Mouse (Mus musculus) heart, adult 2 months (tissue): ENCODE measurements around the gene Fam120a. TPM values are rescaled to one million over a fixed set of nuclear protein-coding genes. Genes with fewer than 3 reads are reported as not detected.

ENCODE experiments used
- DNase-seq, 2 experiments: peaks; one replicate each; pipeline ENCODE4 v3.0.0; 2021
- H3K27ac ChIP-seq: fragments of 200-600 bp; 2 replicates; pipeline ENCODE4 v1.8.1; 2022
- H3K27me3 ChIP-seq: fragments of 200-500 bp; 2 replicates; pipeline ENCODE4 v1.6.1; 2012; ENCODE audit warnings: mild to moderate bottlenecking, low read length, inconsistent platforms, mixed read lengths; ENCODE audit not compliant: control insufficient read depth, insufficient read depth
- H3K36me3 ChIP-seq: fragments of 200-500 bp; 2 replicates; pipeline ENCODE4 v1.6.1; 2012; ENCODE audit warnings: low read length, inconsistent platforms; ENCODE audit not compliant: control insufficient read depth, insufficient read depth
- H3K4me1 ChIP-seq: fragments of 200-500 bp; 2 replicates; pipeline ENCODE4 v1.6.1; 2011; ENCODE audit warnings: low read length; ENCODE audit not compliant: control insufficient read depth, insufficient read depth
- H3K4me3 ChIP-seq: fragments of 200-600 bp; 2 replicates; pipeline ENCODE4 v1.8.1; 2022
- H3K79me2 ChIP-seq: fragments of 200-500 bp; replicated peaks from 2 replicates; pipeline ENCODE4 v1.6.1; 2012; ENCODE audit warnings: mild to moderate bottlenecking, inconsistent platforms, low read length, moderate library complexity, mixed read lengths; ENCODE audit not compliant: control insufficient read depth, insufficient read depth
- H3K9ac ChIP-seq: fragments of 200-500 bp; 2 replicates; pipeline ENCODE4 v1.6.1; 2012; ENCODE audit warnings: low read depth, mild to moderate bottlenecking, control low read depth, inconsistent platforms, low read length, mixed read lengths
- CTCF ChIP-seq: fragments of 200-600 bp; IDR thresholded peaks from 2 replicates; pipeline ENCODE4 v1.8.1; 2022; ENCODE audit warnings: antibody characterized with exemption, mild to moderate bottlenecking, moderate library complexity
- EP300 ChIP-seq: fragments of 200-500 bp; IDR thresholded peaks from 2 replicates; pipeline ENCODE4 v1.6.1; 2011; ENCODE audit warnings: low read depth, low read length, control low read depth; ENCODE audit not compliant: insufficient read depth
- POLR2A ChIP-seq: fragments of 200-500 bp; IDR thresholded peaks from 2 replicates; pipeline ENCODE4 v1.6.1; 2011; ENCODE audit warnings: mild to moderate bottlenecking, low read depth, low read length, control low read depth; ENCODE audit not compliant: insufficient read depth
- WGBS: fragments of 180-500 bp; shearing (Covaris S2); methylation state at CpG from one replicate; pipeline ENCODE4 v1.1.7; 2018; 5-methylcytosine and 5-hydroxymethylcytosine counted together
- intact Hi-C: fragments of 180-260 bp; cut with DNase I; formaldehyde crosslinking; loops from one replicate; pipeline ENCODE4 v1.15.1; 2025
- polyA plus RNA-seq: library from polyadenylated mRNA; depleted of rRNA; stranded (reverse); fragments of >200 nt; gene quantifications from 2 replicates; pipeline ENCODE4 v1.2.3, GENCODE M21; 2012; rRNA removed
- total RNA-seq, 2 experiments: library from RNA; stranded (reverse); gene quantifications; 2 replicates each; pipeline ENCODE4 v1.2.3; 2021

Gene Fam120a
- total and polyA plus RNA-seq, 3 experiments = 47.5 to 106 (median 102) TPM

DNA sequence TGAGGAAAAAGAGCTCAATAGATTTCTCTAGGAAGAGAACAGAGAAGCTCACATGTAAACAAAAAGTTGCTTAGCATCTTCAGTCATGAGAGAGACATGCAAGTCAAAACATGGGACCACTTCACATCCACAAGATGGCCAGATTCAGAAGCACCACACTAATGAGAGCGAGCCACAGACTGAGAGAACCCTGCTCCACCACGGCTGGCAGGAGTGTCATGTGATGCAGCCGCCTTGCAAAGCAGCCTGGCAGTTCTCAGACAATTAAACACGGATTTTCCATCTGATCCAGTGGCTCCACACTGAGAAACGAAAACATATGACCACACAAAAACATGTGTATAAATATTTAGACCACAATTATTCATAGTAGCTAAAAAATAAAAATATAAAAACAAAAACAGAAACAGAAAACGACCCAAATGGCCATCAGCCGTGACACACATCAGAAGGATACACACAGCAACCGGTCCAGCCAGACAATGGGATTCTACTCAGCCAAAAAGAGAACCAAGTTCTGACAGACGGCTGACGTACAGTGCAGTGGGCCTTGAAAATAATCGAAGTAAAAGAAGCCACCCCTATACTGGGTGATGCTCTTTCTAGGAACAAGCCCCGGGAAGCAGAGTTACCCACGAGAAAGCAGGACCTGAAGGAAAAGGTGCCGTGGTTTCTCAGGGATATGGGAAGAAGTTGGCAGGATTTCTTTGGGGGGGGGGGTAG lies 137.1 kb downstream of the Fam120a start:
- no peaks in the 10 kb centered on the region; the same call in 1 of the 2 replicates for H3K79me2 ChIP-seq
- 82% methylated on average over 14 of the region's 14 CpGs for WGBS

DNA sequence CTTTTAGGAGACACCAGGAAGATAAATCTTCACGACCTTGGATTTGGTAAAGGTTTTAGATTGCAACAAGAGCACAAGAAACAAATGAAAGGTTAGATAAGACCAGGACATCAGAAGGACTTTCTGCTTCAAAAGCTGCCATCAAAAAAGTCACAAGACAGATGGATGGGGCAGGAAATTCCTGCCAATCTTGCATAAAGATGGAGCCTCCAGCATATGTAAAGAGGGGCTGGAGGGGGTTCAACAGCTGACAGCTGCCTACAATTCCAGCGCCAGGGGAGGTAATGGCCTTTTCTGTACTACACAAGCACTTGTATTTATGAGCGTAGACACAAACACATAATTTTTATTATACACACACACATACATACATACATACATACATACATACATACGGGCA lies 138.0 kb downstream of the Fam120a start:
- H3K79me2 ChIP-seq = no peaks in the 10 kb centered on the region
- no peak overlapping the region for H3K9ac ChIP-seq
- no peak for DNase-seq
- WGBS = 91% methylated on average over 4 of the region's 4 CpGs
- H3K27ac ChIP-seq = no peak overlapping the region
- no peak overlapping the region for H3K4me3 ChIP-seq
- TF ChIP-seq EP300 (no peak), POLR2A (no peak), CTCF (no peak)
- H3K4me1 ChIP-seq = no peaks in the 10 kb centered on the region
- intact Hi-C loops = no loop called here
- no peaks in the 10 kb centered on the region for H3K27me3 ChIP-seq
- H3K36me3 ChIP-seq = no peaks in the 10 kb centered on the region

More for the DNA sequence above, 137.1 kb downstream of the Fam120a start:
- H3K27me3 ChIP-seq = no peaks in the 10 kb centered on the region
- H3K4me1 ChIP-seq = no peaks in the 10 kb centered on the region
- H3K9ac ChIP-seq = no peak overlapping the region
- no peaks in the 10 kb centered on the region for H3K36me3 ChIP-seq
- DNase-seq = no peak
- H3K4me3 ChIP-seq = no peak overlapping the region
- TF ChIP-seq EP300 (no peak), CTCF (no peak), POLR2A (no peak)
- intact Hi-C loops = no loop called here
- no peak overlapping the region for H3K27ac ChIP-seq

Other genes with a start within 250 kb of the Fam120a start
- 10 to 100 TPM; 30.0 to 33.9 TPM for gene Phf2, start 96.9 kb downstream of the Fam120a start, total RNA-seq
- gene Phf2, start 96.9 kb downstream of the Fam120a start, polyA plus RNA-seq = 12.9 and 13.4 TPM in 2 replicates
- gene Wnk2, start 180.0 kb upstream of the Fam120a start, total RNA-seq = 10 to 100 TPM; 66.7 to 79.4 TPM
- 28.7 and 30.9 TPM in 2 replicates for gene Wnk2, start 180.0 kb upstream of the Fam120a start, polyA plus RNA-seq
- gene Ninj1, start 219.5 kb upstream of the Fam120a start, total RNA-seq = 100 to 1,000 TPM; 108 to 152 TPM
- 157 and 220 TPM in 2 replicates for gene Ninj1, start 219.5 kb upstream of the Fam120a start, polyA plus RNA-seq
- 100 to 1,000 TPM; 138 to 184 TPM for gene Card19, start 248.0 kb upstream of the Fam120a start, total RNA-seq
- 179 and 234 TPM in 2 replicates for gene Card19, start 248.0 kb upstream of the Fam120a start, polyA plus RNA-seq